Mouse (Mus musculus) ES-E14 (cell line): ENCODE results near the gene Efna3.

Experiments
- HCFC1 ChIP-seq: IDR thresholded peaks from 2 replicates; pipeline ENCODE4 v1.6.1; 2012; ENCODE audit warnings: low read length, inconsistent platforms, borderline replicate concordance; ENCODE audit not compliant: insufficient read depth
- ZC3H11A ChIP-seq: IDR thresholded peaks from 2 replicates; pipeline ENCODE4 v1.6.1; 2012; ENCODE audit warnings: low read depth, mild to moderate bottlenecking, inconsistent platforms, low read length, borderline replicate concordance
- ZNF384 ChIP-seq: IDR thresholded peaks from 2 replicates; pipeline ENCODE4 v1.6.1; 2012; ENCODE audit warnings: low read depth, low read length, inconsistent platforms

DNA sequence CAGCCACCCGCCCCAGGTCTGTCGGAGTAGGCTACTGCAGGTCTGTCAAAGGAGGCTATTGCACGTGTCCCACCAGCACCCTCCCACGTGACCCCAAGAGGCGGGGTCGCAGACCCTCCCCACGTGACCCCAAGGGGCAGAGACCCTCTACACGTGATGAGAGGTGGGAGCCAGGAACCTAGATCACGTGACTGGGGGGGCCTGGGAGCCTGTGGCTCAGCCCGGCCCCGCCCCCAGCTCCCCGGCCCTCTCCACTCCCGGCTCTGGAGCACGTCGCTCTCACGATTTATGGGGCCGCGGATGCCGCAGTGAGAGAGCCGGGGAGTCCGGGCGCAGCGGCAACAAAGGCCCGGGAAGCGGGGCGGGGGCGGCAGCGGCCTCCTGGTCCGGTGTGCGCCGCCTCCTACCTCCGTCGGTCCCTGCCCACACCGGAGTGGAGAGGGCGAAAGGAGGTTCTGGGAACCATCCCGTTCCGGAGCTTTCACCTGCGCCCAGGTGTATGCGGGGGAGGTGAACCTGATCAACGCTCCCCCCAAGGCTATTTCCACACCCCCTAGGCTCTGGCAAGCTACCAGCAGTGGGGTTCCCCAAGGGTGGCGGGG is 2.1 kb downstream of the Efna3 start:
- TF ChIP-seq HCFC1 (no peak), ZC3H11A (no peak), ZNF384 (no peak)
